Mouse (Mus musculus) frontal cortex, adult (tissue): ENCODE data around the gene Kdm1b.
A peak's percentile ranks its signal among the peaks of the same experiment; 100 is the strongest.

Experiments used
- ATAC-seq: cut with Nextera tagmentation; 2 replicates; pipeline ENCODE4 v1.9.2; 2017; ENCODE audit warnings: mild to moderate bottlenecking, moderate library complexity, mixed read lengths; ENCODE audit not compliant: low TSS enrichment

The Kdm1b gene

DNA sequence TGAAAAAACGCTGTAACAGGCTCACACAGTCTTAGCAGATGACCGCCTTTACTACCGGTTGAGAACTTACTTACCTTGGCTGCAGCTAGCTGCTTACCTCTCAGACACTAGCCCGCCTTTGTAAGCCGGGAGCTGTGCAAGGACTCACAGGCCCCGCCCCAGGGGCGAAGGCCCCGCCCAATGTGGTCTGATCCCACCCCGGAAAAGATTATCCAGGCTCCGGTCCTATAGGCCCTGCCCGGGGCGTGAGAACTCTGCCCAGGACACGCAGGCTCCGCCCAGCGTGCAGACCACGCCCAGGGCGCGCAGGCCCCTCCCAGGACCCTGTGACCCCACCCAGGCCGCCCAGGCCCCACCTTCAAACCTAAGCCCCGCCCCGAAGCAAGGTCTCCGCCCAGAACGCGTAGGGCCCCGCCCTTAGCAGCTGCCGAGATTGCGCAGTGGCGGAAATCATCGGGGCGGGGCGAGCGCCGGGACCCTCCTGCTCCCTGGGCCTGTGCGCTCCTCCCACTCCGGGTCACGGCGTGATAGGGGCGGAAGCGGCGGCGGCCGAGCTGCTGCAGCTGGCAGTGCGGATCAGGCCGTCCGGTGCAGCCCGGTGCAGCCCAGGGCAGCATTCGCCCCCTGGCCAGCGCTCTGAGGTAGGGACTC, at the start of gene Kdm1b:
Gene Kdm1b (plus strand): TSS at position 470 of the 651 bp plus-strand sequence.
- ATAC-seq = peak; percentile 90

DNA sequence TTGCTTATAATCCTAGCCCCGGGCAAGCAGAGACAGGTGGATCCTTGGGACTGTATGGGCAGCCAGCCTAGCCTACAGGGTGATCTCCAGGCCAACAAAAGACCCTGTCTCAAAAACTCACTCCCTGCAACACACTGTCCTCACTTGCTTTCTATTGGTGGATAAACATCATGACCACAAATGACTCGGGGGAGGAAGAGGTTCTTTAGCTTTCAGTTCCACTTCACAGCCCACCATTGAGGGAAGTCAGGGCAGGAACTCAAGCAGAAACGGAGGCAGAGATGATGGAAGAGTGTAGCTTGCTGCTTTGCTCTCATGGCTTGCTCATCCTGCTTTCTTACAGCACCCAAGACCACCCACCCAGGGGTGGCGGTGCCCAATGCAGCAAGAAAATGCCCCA, 45.9 kb upstream of the Kdm1b start:
- ATAC-seq = no peak

DNA sequence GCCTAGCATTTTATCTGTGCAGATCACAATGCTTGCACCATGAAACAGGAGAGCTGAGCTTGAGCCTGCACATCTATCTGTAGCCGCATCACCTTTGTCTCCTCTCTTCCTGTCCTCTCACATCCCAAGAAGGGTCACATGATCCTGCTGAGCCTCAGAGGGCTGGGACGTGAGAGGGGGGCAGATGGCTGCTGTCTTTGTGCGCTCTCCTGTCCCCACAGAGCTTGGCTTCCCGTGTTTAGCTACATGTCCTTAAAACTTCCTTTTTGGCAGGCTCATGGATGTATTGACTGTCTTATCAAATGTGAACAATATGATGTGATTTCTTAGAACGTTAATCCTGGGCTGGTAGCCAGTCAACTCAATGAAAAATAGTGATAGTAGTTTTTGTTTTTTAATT, 43.8 kb upstream of the Kdm1b start:
- ATAC-seq = no peak

DNA sequence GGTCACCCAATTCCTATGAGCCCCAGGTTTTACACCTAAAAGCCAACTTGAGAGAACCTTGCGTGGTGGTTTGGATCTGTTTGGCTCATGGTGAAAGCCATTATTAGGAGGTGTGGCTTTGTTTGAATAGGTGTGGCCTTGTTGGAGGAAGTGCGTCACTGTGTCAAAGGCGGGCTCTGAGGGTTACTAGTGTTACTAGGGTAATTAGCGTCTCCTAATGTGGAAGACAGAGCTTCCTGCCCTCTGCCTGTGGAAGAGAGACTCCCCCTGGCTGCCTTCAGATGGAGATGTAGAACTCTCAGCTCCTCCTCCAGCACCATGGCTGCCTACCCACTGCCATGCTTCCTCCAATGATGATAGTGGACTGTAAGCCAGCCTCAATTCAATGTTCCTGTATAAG, 41.7 kb upstream of the Kdm1b start:
- no peak for ATAC-seq

DNA sequence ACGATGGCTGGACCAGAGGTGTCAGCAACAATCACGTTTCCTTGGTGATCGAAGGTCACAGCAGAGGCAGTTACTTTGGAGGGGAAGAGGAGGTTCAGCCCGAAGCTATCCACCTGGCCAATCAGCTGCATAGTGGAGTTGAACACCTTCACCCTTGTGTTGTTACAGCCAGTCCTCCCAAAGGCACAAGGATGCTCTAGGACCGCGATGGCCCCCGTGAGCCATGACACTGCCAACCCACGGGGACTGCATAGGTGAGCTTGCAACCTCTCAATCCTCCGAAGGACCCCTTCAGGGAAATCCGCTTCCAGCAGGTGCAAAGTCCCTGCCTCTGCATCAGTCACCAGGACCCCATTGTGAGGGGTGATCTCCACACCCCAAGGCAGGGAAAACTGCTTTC, 29.6 kb upstream of the Kdm1b start:
- no peak for ATAC-seq

DNA sequence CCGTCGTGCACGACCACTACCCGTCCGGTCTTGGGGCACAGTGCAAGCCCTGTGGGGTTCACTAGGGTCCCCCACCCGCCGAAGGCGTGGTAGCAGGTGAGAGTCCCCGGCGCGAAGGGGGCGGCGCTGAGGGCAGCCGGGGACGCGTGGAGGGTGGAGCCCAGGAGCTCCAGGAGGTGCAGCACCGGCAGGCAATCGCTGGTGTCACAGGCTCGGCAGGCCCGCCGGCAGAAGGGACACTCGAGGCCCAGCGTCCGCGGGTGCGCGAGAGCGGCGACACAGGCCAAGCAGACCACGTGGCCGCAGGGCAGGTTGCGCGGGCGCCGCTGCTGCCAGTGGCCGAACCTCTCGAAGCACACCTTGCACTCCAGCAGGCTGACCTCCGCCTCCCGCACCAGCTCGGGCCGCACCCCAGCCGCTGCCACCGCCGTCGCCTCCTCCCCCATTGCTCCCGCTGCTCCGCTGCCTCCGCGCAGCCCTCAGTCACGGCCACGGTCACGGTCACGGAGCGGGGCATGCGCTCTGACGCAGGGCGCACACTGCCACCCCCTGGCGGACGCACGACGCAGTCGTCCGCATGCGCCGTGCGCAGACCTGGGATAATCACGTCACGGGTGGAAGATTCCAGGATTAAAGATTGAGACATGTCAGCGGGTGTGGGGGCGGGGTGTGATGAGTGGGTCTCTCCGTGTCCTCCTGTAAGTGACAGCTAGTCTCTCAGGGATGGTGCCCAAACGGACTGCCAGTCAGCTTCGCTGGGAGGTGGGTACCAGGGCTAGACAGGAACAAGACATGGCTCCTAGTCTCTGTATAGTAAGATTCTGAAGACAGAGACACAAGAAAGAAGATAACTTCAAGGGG, 28.7 kb upstream of the Kdm1b start, which contains the start of gene Nhlrc1:
Gene Nhlrc1 (minus strand): TSS at position 517 of the 861 bp plus-strand sequence.
- peak; percentile 93 for ATAC-seq

DNA sequence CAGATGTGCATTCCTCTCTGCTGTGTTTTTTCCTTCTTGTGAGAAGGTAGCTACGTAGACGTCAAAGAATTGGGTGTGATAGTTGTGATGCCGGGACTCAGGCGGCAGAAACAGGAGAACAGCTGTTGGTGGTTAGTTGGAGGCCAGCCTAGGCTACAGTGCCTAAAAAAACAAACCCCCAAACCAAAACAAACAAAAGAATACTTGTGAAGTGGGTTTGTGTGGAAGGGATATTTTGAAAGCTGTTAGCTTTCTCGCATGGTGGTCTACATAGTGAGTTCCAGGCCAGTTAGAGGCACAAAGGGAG, 28.2 kb upstream of the Kdm1b start:
- ATAC-seq = no peak

DNA sequence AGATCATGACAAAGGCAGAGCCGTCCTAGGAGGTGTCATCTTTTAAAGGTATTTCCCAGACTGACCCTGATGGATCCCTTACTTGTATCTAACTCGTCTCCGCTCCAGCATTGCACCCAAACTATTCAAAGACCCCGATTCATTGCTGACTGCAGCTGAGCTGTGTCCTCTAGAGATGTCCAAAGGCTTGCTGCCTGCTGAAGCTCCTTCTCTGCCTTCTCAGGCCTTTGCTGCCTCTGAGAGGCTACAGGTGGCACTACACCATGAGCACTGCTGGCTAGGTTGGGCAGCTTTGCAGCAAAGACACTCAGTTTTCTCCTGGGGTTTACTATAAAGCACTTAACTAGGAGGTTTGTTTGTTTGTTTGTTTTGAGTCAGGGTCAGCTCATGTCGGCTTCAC, 26.0 kb upstream of the Kdm1b start:
- peak; percentile 84 for ATAC-seq

DNA sequence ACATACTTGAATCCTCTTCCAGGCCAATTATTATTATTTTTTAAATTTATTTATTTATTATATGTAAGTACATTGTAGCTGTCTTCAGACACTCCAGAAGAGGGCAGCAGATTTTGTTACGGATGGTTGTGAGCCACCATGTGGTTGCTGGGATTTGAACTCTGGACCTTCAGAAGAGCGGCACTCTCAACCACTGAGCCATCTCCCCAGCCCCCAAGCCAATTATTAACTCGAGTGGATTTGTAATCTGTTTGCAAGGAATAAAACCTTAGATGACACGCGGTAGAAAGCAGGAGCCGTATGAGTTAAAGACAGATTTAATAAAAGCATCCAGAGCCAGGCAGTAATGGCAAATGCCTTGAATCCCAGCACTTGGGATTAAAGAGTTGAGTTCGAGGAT, 23.5 kb upstream of the Kdm1b start:
- ATAC-seq = no peak

DNA sequence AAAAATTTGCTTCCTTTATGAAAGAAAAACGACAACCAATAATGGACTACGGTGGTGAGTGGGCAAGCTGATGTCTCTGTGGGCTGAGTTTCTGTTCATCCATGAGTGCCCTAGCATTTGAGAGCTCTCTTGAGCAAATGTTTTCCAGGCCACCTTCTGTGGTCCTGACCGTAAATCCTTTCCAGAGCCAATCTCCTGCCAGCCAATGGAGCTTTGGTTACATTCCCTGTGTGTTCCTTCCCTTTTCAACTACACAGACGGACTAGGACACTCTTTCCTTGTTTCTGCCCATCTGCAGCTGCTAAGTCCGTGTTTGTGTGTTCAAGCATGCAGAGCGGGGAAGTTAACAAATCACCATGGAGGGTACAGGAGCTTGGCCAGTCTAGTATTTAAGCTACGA, 22.5 kb upstream of the Kdm1b start:
- no peak for ATAC-seq

DNA sequence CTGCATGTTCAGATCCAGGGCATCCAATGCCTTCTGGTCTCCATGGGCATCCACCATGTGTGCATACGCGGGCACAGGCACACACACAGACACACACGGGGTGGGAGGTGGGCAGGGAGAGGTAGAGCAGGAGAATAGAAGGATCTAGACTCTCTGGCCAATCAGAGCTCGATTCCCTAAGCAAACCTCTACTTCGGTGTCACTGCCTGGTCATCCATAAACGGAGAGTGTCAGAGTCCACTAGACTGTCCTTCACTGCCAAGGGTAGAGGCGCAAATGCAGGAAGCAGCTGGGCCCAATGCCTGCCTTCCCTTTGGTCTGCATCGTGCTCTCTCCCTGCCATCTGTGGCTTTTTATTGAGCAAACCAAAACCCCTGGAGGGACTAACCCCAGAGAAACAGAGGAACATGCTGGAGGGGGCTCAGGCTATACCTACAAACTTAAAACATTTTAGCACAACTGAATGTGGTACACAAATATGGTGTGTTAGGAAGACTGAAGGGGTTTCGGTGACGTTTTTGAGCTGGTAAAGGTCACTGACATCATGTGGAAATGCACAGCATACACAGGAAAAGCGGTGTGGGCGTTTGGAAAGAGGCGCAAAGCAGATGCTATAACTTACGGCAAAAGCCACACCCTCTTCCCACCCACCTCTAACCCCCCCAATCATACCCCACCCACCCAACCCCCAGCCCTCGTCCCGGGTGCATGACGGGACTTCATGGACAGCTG, 12.8 kb upstream of the Kdm1b start:
- no peak for ATAC-seq

DNA sequence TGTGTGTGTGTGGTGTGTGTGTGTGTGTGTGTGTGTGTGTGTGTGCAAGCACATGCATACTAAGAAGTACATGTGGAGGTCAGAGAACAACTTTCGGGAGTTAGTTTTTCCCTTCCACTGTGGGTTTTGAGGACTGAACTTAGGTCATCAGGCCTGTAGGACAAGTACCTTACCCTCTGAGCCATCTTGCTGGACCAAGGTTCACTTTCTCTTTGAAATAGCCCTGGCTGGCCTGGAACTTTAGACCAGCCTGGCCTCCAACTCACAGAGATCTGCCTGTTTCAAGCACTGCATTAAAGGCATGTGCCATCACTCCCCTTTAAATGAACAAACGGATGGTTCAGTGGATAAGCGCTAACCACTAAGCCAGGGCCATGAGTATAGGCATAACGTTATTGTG, 9.7 kb upstream of the Kdm1b start:
- ATAC-seq = no peak

DNA sequence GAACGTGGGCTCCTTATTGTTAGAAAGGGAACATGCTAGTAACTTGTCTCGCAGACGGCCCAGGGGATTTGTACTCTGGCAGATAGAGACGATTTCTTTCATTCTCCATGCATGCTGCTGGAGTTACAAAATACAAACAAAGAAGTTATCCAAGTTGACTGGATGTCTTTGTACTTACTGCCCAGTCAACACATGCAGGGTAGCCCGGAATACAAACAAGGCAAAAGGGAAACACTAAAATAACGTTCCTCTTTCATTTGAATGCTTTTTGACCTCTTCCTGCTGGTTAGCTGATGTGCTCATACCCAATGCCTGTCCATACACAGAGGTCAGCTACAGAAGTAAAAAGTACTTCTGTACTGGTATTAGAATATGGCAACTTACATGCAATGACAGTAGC, 5.4 kb upstream of the Kdm1b start:
- no peak for ATAC-seq

DNA sequence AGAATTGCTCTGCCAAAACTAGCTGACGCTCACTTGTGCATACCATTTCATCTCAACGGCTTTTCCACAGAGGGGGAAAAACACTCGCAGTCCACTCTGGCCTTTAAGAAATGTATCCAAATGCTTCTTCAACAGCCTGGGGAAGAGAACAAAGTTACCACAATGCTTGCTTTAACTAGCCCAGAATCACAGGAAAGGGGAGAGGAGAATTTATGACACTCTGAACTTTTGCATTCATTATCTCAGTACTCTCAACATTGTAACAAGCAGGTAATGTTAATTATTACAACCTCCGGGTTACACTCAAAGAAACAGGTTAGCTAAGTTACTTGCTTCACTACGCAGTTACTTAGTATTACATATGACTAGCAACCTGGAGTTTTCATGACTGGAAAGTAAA, 3.2 kb upstream of the Kdm1b start:
- ATAC-seq = no peak

DNA sequence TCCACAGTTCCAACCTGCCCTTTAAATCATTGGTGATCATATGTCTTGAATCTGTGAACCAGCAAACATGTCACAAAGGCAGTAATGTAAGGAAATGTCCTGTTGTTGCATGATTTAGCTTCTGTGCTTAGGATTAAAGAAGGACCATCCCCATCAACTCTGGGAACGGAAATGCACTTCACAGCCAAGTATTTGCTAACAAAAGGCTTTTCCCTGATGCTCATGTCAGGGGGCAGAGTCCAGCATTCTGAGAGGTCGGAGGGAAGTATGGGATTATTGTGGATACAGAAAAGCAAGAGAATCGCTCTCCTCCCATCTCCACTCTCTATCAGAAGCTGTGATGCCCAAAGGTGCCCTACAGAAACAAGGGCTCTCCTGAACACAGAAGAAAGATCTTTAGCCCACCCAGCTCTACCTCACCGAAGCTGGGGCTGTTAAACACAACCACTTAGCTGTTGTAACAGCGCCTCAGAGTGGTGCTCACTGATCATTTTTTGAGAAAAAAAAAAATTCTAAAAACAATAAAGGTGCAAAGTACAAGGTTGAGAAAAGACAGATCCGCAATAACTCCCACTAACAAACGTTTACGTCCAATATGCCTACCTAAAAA, 1.2 kb upstream of the Kdm1b start:
- ATAC-seq = no peak

DNA sequence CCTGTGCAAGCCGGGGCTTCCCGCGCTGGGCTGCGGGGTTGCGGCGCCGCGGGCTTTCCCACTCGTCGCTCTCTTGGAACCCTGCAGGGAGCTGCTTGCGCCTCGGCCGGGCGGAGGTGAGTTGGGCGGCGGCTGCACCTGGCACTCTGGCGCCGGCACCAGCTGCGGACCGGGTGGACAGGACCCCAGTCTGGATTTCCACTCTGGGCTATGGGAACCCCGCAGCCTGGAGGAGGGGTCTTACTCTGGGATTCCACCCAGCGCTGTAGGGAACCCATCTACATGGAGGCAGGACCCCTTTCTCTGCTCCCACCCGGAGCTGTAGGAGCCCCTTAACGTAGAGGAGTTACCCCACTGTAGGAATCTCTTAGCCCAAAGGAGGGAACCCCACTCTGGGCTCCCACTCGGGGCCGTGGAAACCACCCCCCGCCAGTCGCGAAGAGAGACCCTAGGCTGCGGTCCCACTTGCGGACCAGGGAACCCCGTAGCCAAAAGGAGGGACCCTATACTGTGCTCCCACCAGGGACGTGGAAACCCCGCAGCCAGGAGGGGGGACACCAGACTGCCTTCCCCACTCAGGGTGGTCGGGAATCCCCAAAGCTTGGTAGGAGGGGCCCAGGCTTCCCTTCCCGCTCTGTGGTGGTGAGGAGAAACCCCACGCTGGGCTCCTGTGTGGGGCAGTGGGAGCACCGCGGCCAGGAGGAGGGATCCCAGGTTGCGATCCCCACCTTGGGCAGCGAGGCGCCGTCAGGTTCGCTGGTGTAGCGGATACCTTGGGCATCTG, 726 bp downstream of the Kdm1b start:
- no peak for ATAC-seq

DNA sequence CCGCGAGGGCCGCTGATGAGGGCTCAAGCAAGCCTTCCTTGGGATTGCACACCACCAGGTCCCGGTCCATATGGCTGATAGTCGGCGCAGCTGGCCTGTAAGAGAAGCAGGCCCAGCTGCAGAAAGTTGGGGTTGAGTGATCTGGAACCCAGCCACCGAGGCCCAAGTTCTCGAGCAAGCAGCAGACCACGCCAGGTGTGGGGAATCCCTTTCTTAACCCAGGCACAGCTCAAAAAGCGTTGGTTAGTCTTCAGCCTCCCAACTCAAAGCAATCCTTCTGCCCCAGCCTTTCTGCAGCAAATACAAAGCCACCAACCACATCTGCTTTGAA, 1.3 kb downstream of the Kdm1b start, which contains the start of gene Tpmt:
Gene Tpmt (minus strand): TSS at position 121 of the 331 bp plus-strand sequence.
- ATAC-seq = no peak

DNA sequence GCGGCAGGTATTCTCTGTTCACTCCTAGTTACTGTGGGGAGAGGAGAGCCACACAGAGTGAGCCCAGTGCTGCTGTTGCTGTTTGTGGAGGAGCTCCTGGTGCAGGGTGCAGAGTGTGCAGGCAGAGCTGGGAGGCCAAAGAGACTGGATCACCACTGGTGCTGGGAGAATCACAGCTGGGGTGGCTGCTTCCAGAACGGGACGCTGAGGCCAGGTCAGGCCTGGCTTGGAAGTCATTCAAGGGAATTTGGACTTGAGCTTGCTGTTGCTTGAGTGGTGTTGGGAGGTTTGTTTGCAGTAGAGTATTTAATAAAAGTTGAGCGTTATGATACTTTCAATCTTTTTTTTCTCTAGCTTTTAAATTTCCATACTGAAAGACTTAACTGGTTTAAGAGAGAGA, 4.7 kb downstream of the Kdm1b start:
- no peak for ATAC-seq

DNA sequence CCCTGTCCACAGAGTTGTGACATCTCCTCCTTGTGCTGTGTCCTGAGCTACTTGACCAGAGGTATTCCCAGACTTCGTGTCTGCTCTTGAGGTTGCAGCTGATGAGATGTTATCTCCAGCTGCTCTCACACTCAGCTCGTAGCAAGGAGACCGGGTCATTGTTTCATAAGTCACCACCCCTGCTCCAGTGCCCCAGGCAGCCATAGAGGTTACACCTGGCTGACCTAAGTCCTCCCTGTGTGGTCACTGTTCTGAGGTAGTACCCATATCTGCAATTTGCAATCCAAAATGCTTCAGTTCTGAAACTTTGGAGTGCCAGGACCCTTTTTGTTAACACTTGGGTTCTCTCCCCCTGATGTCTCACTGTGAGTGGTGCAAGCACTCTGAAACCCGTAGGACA, 6.7 kb downstream of the Kdm1b start:
- ATAC-seq = no peak

DNA sequence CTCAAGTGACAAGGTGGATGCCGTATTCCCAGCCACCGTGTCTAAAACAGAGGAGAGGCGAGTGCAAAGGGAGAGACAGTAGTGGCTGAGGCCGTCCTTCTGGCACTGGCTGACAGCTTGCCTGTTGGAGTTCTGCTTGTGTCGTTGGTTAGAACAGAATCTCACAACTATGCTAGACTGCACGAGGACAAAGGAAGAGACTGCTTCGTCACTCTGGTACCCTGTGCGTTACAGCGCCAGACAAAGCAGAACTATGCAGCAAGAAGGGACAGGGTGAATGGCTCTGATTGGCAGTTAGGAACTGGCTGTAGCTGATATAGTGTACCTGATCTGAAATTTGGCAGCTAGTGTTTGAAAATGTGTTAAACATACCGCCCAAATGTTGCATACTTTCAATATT, 10.7 kb downstream of the Kdm1b start:
- ATAC-seq = no peak

DNA sequence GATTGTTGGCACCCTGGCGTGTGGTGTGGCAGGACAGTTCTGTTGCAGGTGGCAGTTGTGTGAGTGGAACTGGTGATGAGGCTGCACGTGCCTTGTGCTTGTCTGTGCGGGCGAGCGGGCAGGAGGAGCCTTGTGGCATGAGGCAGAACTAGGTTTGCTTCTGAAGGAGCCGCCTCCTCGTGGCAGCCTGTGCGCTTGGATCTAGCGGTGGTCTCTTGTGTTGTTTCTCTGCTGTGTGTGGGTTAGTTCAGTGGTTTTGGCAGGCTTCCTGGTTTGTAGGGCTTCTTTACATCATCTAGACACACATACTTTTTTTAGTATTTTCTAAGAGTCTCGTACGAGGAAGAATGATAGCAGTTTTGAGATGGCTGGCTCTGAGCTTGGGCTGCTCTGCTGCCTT, 12.8 kb downstream of the Kdm1b start:
- peak; percentile 97 for ATAC-seq

DNA sequence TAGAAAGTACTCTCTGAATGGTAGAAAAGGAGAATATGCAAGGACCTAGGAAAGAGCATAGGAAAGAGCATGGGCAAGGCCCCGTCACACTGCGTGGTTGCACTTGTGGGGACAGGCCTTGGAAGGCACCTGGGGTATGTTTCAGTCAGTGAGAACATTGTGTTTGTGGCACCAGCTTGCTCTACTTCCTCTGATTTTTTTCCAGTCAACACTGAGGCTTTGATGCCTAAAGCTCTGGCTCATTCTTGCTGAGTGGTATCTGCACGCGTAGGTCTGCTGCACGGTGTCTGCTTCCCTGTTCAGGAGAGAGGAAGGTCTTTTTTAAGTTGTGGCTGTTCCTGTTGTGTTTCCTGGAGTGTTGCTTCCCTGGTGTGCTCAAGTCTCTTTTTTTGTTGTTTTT, 13.5 kb downstream of the Kdm1b start:
- ATAC-seq = no peak
